Mouse (Mus musculus): Measurements from ENCODE around the gene Cpe.
A peak's percentile ranks its signal among the peaks of the same experiment; 100 is the strongest.
"Not testable (repeated sequence)": the region's sequence is repeated elsewhere in the genome, so short reads cannot be mapped to it uniquely, and the experiment has no call there.

Gene Cpe

DNA sequence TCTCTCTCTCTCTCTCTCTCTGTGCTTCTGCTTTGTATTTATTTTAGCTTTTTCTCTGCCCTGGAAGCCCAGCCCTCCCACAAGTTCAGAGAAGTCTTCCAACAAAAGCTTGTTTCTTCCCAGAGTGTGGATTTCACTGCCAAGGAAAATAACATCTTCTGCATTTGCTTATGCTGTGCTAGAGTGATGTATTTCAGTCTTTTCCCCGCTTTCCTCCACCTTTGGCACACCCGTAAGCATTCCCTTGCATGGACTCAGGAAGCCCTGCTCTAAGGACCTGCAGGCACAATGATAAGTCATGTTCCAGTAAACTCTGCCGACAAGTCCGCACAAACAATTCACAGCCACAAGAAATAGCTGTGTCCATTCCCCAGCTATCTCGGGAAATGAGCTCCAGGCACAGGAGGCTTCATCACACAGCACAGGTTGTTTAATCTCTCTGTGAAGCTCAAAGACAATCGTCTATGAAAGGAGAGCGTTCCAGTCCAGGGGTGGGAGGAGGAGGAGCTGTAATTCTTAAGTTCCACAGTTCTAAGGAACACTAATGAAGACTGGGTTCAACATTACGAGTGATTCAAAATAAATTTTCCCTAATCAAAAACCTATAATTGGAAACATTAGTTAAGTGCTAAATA, 17.8 kb downstream of the Cpe start:
- DNase-seq = peak; percentile 9

DNA sequence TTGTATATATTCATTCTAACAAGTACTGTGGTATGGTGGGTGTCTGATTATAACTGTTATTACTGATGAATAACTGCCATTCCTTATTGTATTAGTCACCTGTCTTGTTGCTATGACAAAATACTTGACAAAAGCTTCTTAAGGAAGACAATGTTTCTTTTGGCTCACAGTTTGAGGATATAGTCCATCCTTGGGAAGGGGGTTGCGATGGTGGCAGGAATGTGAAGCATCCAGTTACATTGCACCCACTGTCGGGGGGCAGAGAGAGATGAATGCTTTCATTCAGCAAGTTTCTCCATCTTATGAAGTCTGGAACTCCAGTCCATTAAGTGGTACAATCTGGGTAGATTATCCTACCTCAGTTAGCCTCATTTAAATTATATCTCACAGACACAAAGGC, 19.9 kb downstream of the Cpe start:
- DNase-seq = no peak

DNA sequence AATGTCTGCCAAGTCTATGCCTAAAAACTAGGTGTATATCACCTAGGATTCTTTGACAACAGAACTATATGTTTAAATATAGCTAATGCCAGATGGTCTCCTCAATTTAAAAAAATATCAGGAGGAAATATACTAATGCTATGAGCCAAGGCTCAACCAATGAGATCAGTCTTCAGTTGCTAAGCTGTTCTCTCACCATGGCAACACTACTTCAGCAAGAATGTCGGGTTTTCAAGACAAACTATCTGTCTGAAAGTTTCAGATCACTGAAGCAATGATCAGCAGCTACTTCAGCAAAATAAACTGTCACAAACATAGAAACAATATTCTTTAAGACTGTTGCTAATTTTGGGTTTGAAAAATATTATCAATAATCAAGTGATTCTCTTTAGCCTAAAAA, 20.9 kb downstream of the Cpe start:
- DNase-seq = no peak

DNA sequence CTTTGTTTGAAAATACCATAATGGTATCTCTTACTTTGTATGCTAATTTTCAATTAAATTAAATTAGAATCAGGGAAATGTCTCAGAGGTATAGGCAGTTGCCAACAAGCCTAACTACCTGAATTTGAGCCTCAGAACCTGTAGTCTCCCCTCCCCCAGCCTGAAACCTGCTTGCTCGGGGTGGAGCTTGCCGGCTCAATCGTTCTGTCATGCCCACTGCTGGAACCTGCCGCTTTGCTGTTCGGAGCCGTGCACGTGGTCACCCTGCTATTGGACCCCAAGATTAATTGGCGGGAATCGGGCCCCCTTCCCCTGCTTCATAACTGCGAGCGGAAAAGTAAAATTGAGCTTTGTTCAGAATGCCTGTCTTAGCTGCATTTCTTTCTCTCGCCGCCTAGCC, 26.5 kb downstream of the Cpe start:
- DNase-seq = not testable (repeated sequence)

DNA sequence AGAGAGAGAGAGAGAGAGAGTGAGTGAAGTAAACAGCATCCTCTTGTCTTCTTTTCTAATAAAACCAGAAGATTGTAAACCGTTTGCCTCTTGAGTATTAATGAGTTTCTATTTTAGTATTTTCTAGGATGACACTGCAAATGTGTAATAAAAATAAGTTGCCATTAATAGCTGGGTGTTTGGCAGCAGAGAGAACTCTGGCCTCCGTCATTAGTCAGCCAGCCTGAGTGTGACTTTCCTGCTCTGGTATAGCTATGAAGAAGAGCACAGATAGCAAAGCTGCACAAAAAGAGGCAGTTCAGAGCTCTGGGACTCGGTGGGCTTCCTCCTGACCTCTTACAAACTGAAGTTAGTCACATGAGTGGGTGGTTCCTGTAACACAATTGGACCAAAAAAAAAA, 27.3 kb downstream of the Cpe start:
- no peak for DNase-seq

DNA sequence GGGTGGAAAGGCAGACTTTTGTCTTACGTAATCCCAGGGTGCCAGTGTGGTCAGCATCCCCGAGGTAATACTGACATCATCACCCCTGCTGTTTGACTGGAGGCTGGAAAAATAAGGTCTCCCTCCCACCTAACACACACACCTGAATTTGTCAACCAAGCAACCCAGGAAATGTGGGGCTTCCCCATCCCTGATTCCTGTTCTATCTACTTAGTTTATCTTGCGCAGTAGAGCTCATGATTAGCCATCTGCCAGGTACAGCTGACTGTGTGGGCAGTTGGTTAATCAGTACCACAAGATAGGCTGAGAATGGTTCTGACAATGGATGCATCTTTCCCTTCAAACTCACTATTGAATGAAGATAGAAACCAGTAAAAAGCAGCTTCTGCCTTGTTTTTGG, 28.0 kb downstream of the Cpe start:
- no peak for DNase-seq

DNA sequence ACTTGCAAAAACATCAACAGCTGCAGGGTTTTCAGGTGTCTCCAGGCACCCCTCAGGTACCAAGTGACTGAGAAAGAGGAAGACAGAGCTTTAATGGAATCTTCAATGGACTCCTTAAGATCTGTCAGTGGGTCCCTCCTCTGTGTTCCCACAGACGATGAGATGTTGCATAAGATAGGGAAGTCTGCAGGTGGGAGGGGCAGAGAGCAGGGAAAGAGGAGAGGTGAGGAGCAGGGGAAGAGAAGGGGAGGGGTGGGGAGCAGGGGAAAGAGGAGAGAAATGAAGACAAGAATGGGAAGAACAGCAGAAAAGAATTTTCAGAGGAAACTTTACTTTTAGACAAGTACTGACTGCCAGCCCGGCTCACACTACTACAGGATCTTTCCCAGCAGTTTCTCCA, 28.5 kb downstream of the Cpe start:
- no peak for DNase-seq

DNA sequence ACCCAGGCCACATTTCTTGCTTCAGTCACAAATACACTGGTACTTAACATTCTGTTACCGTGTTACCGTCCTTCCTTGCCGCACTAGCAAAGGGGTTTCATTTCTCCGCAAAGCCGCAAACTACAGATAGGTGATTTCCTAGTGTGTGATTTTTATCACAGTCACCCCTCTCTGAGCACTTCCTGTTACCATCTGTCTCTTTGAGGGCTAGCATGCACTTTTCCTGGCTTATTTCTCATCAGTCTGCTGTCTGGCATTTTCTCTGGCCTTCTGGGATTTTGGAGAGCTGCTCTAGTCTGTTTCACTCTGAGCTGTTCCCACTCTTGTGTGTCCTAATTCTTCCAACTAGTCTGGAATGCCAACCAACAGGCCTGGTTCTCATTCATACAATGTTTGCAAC, 33.8 kb downstream of the Cpe start:
- no peak for DNase-seq

DNA sequence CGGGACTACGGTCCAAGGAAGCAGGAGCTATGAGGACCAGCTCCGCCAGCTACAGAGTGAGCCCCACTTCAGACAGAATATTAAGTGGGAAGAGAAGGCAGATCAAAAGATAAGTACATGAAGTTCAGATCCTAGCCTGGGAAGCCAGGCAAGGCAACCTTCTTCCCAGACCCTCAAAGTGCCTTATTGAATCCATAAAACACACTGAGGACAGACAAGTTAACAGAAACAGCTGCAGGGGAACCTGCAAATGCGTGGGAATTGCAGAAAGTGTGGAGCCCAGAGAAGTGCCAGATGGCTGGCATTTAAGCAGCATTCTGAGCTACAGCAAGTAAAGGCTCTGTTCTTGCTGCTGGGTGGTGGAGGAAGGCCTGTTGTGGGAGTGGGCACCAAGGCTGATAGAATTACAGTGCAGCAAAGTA, 34.9 kb downstream of the Cpe start:
- no peak for DNase-seq

DNA sequence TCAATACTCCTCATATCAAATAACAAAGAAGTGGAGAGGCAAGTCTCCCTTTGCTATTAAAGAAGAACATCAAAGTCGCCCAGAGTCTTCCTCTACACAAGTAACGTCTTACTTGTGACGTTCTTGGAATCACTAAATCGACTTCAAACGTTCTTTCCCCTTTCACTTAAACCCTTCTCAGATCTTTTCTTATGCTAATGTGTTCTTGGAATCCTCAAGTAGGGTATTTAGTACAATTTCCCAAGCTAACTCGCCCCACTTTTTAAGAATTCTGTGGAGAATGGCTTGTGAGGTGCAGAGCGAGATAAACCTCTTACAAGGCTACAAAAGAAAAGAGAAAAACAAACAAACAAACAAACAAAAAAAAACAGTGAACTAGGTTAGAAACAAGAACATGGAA, 35.3 kb downstream of the Cpe start:
- no peak for DNase-seq

DNA sequence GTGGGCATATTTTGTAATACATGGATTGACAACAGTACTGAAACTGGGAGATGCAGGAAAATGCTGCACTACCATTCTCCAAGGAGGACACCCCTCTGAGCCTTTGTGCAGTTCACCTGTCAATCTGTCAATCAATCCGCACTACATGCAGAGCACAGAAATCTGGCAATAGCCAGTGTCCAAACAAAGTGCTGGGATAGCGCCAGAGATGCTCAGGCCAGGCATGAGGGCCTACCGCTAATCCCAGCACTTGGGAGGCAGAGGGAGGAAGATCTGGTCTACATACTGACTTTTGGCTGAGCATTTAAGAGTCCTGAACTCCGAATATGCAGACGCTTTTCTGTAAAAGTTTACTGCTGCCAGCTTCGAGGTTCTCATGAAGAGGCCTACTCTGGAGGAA, 37.0 kb downstream of the Cpe start:
- DNase-seq = no peak

DNA sequence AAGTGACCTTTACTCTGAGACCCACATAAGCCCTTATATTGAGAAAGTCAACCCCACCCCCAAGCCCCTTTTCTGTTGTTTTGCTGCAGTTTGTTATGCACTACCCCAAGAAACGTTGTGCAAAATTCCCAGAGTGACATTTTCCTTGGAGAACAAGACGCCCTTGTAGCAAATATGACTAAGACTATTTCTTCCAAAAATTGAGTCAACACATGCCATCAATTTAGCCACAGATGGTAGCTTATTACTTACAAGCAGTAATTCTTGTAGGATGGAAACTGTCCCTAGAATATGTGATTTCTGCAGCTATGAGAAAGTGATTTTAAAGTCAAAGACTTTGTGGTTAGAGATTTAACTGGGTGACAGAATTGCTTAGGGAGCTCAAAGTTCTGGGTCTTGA, 37.8 kb downstream of the Cpe start:
- no peak for DNase-seq

DNA sequence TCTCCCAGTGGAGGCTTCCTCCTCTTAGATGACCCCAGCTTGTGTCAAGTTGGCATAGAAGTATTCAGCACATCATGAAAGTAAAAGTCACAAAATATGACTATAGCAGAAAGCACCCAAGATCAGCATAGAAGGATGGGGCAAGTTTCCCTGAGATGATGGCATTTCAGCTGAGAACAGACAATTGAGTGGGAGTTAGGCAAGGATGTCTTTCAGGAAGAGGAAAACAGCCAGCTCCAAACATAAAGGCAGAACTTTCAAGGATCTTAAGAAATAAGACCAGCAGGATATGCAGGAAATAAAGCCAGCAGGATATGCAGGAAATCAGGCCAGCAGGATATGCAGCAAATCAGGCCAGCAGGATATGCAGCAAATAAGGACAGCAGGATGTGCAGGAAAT, 40.6 kb downstream of the Cpe start:
- no peak for DNase-seq

DNA sequence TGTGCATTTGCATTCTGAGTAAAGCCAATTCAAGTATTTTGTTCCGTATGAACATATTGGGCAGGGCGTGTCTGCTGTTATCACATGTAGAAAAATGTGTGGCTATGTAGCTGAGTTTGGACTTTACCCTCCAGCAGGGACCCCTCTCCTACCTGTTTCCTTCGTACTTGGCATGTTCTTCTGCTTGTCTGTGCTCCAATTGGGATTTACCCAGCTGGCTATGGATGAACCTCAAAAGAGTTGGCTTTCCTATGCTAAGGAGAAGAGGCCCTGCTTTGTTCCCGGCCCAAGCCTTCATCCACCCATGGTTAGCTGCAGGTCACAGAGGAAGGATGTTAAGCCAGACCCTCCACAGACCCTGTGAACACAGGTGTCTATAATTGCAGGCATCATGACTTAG, 44.8 kb downstream of the Cpe start:
- no peak for DNase-seq

DNA sequence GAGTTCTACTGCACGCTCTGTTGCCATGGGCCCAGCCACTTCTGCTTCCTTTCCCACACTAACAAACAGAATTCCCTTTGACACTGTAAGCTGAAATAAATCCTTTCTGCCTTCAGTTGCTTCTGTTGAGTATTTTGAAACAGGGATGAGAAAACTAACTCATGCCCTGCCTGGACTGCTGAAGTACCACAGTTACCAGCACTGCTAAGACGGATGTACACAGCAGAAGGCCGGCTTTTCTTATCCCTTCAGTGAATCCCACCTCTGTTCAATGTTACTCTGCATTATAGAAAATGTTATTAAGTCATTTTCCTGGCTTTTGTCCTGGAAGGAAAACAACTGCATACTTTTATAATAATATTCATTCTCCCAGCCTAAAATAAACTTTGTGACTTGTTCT, 45.7 kb downstream of the Cpe start:
- DNase-seq = no peak

DNA sequence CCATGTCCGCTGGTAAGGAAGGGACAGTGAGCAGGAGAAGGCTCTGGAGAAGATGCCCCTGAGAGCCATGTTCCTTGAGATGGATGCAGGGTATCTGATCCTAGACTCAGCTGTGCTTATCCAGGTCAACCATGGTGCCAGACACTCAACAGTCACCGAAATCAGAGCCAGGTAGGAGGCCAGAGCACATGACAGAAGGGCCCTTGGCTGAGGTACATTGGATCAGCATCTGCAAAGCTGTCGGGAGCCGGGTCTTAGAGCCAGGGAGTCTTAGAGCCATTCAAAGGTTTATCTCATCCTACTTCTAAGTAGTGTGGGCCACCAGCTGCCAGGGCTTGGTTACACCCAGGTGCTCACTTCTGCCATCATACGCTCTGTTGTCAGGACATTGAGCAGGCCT, 46.4 kb downstream of the Cpe start:
- DNase-seq = no peak

DNA sequence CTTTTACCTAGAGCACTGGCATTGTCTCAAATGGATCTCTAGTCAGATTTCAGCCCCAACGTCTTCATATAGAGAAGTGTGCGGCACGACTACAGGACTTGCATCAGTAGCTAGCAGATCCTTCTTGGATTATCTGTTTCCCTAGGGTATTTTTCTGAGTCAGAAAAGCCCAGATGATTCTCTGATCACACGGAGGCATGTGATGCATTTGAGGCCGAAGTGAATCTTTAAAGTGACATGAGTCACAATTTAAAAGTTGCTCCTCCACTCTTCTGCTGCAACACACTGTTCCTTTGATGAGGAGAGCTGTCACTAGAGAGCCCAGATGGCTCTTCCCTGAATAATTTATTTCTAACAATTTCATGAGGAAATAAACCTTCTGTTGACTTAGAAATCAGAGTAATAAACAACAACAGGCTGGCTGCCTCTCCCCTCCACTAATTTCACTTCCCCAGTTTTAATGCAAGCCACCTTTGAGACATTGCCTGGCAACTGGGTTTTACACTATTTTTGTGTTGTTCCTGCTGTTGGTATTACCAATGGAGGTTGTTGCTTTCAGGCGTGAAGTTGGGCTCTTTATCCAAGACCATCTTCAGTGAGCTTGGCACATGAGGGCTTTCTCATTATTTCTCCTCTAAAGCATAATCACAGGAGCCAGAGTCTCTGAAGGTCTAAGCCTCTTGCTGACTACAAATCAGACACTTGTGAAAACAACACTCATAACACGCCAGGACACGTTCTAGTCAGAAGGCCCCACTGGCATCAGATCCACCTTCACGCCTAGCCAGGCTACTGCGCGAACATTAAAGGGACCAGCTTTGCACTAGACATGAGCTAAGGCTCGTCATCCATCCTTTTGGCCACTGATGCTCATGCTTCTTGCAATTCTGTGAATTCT, 48.5 kb downstream of the Cpe start:
- no peak for DNase-seq

DNA sequence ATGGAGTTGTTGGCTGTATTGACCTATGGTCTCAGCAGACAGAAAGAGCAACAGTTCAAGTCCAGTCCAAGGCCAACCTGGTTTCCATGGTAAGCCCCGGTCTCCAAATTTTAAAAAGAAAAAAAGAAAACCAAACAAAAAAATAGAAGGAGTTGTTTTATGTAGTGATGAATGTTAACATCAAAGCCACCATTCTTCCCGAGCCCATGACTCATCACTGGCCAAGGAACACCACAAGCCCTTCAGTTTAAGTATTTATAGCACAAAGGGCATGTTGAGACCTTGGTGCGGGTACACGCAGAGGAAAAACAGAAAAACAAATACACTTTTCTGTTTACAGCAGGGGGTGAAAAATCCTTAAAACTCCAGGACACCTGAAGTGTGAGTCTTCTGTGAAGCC, 49.5 kb downstream of the Cpe start:
- DNase-seq = no peak

DNA sequence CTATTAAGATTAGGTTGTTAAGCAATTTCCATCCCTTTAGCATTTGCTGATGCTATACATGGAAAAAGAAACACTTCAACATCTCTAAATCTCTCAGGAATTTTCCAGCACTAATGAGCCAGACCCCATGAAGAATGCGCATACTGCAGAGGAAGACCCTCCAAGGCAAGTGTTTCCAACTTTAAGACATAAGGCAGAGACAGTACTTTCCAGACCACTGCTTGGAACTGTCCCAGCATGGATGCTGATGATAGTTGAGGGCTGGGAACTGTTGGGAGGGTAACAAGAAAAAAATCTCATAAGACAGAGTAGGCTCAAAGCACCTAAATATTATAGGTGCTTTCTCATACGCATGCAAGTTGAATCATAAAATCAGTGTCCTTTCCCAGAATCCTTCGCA, 50.1 kb downstream of the Cpe start:
- no peak for DNase-seq

DNA sequence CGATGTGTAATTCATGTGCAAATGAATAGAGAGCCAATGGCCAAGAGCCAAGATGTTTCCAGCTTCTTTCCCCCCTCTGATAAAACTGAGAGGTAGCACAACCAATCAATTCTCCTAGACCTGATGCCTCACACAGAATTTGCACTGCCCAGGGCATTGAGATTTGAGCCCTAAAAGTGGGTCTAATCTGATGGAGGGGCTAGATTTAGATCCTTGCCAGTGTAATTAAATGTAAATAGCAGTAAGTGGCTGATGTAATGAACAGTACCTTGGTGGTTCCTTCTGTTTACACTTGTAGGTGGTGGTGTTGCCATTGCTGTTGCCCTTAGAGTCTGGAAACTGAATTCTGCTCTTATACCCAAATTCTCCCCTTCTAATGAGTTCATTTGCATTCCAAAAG, 52.3 kb downstream of the Cpe start:
- no peak for DNase-seq

DNA sequence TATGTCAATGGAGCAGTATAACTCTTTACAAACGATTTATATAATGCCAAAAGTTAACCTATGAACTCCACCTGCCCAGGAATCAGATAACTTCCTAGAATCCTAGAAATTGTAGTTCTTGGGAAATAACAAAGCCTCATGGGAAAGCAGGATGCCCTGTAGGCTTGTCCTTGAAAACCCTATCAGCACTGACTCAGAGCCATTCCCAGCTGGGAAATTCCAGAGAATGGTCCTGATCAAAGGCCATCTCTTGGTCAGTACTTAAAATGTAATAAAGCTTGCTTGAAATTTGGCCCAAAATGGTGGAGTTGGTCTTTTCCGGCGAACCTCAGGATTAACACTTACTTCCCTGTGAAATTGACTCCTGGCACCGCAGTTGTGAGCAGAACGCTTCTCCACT, 53.2 kb downstream of the Cpe start:
- DNase-seq = no peak

DNA sequence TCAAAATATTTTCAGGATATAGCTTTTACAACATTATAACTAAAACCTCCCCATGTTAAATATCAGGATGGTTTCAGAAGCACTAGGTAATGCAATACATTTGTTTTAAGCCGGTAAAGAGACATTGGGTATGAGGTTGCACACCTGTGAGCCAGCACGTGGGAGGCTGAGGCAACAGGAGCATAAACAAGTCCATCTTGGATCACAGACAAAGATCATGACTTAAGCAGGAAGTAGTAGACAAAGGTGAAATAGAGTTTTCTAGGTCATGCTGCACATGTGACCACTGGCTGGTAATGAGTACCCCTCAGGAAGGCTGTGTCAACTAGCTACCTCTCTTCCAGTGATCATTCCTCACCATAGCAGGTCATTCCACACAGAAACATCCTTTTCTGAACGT, 58.0 kb downstream of the Cpe start:
- no peak for DNase-seq

DNA sequence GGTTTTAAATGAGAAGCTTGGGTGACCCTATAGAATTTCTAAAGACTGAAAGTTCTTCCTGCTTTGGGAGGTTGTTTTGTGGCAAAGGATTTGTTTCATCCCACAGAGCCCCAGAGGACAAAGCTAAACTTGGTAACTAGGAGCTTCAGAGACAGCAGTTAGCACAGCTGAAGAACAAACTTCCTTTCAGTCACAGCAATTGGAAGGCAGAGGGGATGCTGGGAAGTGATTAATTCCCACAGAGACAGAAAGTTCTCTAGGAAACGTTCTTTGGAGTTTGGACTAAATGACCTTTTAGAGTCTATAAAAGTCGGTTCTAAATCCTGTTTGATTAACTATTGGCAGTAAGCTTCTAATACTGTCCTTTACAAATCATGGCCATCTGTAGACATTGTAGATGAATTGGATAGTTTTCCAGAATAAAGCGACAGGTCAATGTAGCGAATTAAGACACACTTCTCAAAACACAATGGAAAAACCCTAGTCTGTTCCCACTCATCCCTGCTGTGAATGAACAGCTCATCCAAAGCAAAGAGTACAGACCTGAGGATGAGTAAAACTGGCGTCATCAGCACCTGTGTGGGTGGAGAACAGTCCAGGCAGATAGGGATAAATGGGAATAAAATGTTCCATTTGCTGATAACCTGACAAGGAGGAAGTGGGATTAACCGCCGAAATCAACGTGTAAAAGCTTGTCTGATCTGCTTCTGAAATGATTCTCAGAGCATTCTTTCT, 58.6 kb downstream of the Cpe start:
- DNase-seq = no peak

DNA sequence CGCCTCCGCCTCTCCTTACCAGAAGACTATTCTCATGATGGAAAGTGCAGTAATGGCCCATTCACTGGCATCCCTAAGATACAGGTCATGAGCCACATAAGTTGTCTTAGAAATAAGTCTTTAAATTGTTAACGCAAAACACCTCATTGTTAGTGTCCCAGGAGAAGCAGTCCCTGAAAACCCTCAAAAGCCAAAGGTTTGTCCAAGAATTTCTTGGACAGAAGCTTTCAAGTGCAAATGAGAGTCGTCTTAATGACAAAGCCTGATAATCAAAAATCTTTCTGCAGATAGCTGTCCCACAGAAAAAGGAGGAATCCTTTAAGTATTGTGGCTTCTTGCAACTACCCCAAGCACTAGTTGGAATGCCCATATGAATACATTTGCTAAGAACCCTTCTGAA, 60.7 kb downstream of the Cpe start:
- DNase-seq = no peak

All from lung, postnatal 36 days (tissue).